Mouse (Mus musculus): ENCODE results near the gene Gm11037. TPM values are rescaled to one million over a fixed set of nuclear protein-coding genes. Genes with fewer than 3 reads are reported as not detected.
A peak's percentile ranks its signal among the peaks of the same experiment; 100 is the strongest.

Gene Gm11037
- total RNA-seq, 1 experiment from 2014 or later = not detected

DNA sequence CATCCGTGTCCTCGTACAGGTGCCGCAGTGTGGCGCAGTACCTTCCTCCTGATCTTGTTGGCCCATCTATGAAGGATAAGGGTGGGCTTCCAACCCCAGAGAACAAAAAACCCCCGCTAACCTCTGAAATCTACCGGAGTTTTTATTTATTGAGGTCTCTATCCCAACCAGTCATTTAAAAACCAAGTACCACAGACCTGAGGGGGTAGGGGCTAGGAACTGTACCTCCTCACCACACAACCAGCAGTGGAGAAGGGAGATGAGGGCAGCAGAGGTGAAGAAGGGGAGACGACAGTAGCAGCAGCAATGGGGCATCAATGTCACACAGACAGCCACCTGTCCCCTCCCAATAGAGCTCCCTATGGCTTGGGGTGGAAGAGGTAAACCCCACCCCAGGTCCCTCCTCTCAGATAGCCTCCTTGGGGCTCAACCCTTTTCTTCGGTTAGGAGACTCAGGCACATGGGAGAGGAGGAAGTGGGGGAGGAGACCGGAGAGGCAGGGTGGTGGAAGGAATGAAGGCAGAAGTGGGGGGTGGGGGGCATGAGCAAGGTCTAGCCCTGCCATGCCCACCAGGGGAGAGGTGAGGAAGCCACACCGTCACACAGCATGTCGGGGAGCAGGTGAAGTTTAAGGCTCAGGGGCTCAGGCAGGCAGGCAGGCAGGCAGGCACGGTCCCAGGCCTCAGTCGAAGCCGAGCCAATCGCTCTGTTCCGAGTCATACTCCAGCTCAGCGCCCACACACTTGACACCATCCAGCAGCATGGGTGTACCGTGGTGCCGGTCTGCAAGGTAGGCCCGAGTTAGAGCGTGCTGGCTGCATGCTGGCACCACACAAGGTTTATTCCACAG lies 13.1 kb downstream of the Gm11037 start:
- no peak for ATAC-seq (replicated peaks; ENCODE audit: low read depth, poor library complexity, severe bottlenecking)

DNA sequence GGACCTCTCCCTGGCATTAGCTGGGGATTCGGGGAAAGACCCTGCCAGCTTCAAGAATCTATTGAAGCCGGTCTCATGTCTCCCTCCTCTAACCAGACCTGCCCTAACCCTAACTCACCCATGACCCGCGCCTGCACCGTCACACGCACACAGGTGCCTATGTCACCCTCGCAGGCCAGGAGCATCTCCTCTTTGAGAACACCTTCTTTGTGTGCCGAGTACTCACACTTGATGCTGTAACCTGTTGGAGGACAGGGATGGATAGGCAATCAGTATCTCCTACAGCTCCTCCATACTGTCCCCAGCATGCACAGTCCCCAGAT lies 13.7 kb downstream of the Gm11037 start:
- no peak for ATAC-seq (replicated peaks; ENCODE audit: low read depth, poor library complexity, severe bottlenecking)

DNA sequence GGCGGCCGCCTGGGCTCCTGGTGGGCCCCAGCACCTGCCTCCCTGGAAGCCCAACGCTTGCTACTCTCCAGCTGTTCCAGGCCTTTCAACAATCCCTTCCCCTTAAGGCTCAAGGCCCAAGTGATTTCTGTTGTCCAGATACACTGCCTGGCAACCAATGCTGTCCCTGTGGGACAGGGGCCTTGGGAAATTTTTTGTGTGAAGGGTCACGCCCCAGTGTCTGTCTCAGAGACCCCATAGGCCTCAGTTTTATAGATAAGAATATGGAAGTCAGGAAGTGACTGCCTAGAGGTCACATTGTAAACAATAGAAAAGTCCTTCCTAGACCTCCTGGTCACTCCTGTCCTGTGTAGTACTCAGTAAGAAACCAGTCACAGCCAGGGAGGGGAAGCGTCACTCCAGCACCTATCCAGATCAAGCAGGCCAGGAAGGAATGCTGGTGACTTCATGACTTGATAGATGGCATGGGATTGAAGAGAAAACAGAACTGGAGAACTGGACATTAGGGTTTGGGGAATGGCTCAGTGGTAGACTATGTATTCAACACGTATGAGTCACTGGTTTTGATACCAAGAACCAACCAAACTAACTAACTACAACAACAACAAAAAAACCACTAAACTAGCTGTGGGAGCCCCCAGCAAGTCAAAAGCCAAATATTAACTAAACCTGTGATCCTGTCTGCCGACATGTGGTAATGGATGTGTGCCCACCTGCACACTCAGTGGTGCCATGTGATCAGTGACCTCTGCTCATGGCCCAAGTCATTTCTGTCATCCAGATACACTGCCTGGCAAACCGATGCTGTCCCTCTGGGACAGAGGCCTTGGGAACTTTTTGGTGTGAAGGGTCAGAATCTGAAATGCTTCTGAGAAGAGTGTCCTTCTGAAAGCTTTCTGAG lies 15.3 kb downstream of the Gm11037 start:
- no peak for ATAC-seq (replicated peaks; ENCODE audit: low read depth, poor library complexity, severe bottlenecking)

DNA sequence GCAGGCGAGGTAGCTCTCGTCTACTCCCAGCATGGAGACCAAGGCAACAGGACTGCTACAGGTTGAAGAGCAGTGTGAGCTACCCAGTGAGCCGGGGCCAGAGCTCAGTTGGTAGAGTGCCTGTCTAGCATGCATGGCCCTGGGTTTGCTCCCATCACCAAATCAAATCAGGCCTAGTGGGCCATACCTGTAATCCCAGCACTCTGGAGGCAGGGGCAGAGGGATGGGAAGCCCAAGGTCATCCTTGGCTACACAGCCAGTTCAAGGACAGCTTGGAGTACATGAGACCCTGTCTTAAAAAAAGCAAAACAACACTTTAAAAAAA lies 15.9 kb downstream of the Gm11037 start:
- no peak for ATAC-seq (replicated peaks; ENCODE audit: low read depth, poor library complexity, severe bottlenecking)

DNA sequence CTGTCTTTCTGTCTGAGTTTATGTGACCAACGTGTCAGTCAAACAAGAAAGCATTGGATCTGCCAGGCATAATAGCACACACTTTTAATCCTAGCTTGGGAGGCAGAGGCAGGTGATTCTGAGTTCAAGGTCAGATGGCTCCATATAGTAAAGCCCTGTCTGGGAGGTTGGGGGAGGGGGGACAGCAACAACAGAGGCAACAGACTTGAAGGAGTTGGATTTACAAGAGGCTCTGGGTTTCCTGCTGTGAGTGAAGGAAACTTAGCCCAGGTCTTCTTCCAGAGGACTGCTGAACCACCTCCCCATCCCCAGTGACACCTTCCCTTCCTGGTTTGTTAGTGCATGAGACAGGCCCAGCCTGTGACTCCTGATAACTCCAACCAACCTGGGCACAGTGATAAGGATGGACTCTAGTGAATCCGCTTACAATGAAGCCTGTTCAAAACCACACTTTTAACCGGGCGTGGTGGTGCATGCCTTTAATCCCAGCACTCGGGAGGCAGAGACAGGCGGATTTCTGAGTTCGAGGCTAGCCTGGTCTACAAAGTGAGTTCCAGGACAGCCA lies 19.0 kb downstream of the Gm11037 start:
- peak; percentile 37; the same call in 1 of the 2 replicates for ATAC-seq (replicated peaks; ENCODE audit: low read depth, poor library complexity, severe bottlenecking)

DNA sequence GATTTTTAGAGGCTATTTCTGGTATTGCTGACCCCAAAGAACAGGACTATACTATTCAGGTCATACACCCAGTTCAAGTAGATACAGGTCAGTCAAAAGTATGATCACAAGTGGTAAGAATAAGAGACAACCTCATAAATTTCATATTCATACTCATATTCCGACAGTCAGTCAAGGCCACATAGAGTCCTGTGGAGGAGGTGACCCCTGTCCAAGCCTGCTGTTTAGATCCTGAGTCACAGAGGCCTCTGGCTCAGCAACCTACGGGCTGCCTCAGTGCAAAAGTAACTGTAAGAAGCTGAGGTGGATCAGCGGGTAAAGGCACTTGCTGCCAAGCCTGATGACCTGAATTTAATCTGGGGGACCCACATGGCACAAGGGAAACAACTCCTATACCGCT lies 20.7 kb downstream of the Gm11037 start:
- ATAC-seq (replicated peaks; ENCODE audit: low read depth, poor library complexity, severe bottlenecking) = no peak

DNA sequence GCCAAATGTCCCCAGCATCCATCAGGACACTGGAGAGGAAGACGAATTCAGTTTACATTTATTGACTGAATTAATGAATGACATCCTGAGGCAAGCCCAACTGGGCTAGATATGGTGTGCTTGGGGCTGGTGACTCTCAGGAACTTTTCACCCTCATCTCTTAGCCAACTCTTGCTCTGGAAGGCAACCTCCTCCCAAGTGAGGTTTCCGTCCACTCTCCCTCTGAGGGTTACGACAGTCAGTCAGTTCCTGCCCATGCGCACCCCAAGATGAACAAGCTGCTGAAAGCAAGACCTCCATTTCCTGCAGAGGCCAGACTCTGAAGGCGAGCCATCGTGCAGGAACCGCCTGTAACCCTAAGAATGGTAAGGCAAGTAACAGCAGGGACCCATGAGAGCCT lies 23.7 kb downstream of the Gm11037 start:
- ATAC-seq (replicated peaks; ENCODE audit: low read depth, poor library complexity, severe bottlenecking) = no peak

DNA sequence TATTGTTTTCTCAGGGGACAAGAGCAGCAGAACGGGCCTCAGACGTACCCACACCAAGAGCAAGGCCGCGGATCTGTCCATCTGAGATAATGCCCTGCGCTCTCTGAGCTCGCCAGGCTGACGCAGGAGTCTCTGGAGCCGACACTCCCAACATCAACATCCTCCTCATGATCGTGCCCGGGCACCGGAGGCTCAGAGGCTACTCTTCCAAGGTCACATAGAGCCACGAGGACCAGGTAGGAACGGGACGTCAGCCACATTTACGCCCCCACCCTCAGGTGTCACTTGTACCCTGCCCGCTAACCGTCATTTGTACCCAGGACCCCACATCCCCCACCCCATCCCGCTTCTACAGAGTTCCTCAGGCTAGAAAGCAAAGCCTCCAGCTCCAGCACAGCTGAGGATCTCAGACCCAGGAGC lies 26.2 kb downstream of the Gm11037 start:
- peak; percentile 21; the same call in 1 of the 2 replicates for ATAC-seq (replicated peaks; ENCODE audit: low read depth, poor library complexity, severe bottlenecking)

DNA sequence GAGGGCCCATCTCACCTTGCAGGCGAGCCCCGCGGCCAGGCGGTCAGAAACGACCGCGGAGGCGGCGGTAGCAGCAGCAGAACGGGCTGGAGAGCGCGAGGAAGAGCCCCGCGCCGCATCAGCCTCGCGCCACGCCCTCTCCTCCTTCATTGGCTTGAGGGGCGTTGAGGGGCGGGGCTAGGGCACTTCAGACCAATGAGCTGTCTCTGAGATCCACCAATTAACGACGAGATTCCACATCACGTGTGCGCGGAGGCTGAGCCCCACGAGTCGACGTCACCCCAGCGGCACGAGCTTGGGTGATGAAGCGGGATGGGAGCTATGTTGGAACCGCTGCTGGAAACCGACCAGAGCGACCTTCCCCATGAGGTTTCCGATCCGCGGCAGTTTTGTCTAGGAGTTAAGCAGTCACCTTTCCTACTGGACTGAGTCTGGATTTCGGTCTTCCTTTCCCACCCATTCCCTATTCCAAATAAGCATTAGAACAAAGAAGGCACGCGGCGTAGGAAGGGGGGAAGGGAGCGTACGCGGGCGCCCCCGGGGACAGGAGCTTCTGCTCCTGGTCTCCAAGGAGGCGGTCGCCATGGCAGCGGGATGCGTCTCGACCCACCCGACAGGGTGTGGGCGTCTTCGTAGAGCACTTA lies 26.8 kb downstream of the Gm11037 start, which contains the start of gene 1700037H04Rik:
TSS of gene 1700037H04Rik (minus strand) at position 144 of the 644 bp plus-strand sequence.
- ATAC-seq (replicated peaks; ENCODE audit: low read depth, poor library complexity, severe bottlenecking) = peak; percentile 96

DNA sequence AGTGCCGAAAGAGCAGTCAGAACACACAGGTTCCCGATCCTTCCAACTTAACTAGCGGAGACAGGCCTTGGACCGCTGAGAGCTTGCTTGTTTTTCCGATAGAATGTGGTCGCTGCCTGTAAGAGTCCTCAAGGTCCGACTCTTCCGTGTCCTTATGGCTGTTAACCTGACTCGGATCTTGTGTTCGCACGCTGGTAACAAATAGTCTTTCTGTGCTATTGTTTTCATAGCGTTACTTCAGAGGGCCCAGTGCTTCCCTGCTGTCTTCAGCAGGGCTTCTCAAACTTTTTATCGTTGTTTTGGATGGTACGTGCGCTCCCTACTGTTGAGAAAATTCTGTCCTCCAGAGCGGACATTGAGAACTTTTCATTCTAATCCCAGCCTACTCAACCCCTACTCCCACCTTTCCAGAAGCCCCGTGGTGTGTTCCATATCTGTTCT lies 27.4 kb downstream of the Gm11037 start:
- peak; percentile 27 for ATAC-seq (replicated peaks; ENCODE audit: low read depth, poor library complexity, severe bottlenecking)

DNA sequence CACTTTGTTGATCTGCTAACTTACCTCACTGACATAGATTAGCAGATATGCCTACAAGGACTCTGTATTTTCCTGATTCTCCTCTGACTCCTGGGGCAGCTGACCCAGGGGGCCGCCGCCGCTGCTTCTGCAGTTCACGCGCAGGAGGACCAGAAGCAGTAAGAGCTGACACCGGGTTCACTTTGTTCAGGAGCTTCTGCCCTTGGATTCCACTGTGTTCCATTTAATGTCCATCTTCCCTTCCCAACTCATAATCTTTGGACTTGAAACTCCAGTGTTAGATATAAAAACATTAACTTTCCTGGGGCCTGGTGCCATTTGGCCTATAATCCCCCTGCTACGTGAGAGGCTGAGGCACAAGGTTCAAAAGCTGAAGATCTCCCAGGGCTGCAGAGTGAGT lies 30.6 kb downstream of the Gm11037 start:
- ATAC-seq (replicated peaks; ENCODE audit: low read depth, poor library complexity, severe bottlenecking) = no peak

DNA sequence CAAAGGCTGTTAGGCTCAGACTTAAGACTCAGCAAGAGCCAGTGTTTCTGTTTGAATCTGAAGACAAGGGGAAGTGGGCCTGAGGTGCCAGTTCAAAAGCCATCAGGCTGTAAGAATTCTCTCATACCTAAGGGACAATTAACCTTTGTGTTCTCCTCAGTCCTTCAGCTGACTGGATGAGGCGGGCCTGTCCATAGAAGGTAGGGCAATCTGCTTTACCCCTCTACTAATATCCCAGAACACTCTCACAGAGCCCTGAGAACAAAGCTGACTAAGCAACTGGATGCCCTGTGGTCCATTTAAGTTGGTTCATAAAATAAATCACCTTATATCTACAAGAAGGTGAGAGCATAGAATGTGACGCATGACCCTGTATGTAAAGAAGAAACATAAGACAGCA lies 32.9 kb downstream of the Gm11037 start:
- no peak for ATAC-seq (replicated peaks; ENCODE audit: low read depth, poor library complexity, severe bottlenecking)

DNA sequence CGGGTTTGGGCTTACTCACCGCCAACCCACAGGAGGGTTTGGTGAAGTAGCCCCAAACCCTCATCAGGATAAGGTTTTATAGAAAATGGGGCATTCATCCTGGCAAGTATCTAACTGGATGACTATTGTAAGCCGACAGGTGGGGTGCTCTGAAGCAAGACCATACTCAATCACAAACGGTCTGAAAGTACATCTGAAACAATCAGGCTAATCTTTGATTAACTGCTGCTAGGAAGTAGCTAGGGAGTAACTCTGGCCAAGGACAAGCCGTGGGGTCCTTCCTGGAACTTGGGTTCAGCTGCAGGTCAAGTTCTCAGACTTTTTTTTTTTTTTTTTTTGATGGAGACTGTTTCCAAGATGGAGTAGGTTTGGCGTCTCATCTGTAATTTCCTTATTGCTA lies 34.7 kb downstream of the Gm11037 start:
- no peak for ATAC-seq (replicated peaks; ENCODE audit: low read depth, poor library complexity, severe bottlenecking)

DNA sequence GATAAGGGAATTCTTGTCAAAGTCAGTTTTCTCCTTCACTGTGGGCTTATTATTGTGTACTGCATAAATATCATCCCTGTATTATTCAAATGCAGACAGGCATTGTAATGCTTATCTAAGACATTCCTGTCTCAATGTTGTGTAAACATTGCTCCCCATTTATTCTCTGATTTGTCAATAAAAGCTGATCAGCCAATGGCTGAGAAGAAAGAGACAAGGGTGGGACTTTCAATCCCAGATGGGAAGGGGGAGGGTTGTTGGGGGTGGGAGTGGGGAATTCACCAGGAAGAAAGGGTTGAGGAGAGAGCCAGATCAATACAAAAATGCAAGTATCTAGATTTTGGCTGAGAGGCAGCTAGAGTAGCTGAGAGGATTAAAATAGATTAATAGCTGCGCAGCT lies 35.6 kb downstream of the Gm11037 start:
- no peak for ATAC-seq (replicated peaks; ENCODE audit: low read depth, poor library complexity, severe bottlenecking)

DNA sequence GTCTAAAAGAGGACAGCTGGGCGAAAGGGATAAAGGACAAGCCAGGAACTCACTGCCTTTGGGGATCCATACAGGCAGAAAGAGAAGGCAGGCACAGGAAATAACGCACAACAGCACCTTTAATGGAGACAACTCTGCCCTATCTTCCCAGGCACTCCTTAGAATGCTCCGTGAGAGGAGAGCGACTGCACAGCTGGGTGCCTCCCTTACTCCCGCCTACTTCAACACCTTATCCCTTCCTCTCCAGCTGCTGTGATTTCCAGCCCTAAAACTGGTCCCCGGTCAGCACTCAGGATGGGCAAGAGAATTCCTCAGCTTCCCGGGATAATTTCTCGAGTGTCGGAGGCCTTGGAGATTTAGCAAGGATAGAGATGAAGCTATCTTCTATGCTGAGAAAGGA lies 37.6 kb downstream of the Gm11037 start:
- ATAC-seq (replicated peaks; ENCODE audit: low read depth, poor library complexity, severe bottlenecking) = no peak

DNA sequence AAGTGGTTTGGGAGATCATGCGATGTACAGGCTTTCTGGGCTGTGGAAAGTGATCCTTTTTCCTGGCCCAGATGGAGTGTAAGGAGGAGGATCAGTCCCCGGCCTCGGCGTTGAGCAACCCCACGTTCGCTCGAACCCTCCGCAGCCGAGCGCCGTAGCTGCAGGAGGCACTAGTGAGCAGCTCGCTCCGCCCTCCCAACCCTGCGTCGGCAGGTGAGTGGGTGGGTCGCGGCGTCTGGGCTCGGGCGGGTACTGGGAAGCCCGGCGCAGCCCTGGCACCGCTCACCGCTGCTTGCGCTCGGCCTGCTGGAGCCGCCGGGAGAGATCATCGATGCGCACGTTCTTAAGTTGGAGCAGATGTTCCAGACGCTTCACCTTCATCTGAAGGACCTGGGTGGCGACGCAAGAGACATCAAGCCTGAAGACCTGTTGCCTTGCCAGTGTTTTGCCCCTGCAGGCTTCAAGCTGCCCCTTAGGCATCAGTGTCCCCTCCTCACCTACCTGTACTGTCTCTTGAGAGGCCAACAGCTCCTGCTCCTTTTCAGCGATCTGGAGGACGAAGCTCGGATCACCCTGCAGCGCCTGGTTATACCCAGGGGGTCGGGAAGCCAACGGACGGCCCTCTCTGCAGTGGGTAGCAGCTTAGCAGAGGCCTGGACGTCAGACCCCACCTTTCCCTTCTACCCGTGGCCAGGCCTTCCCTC lies 38.3 kb downstream of the Gm11037 start:
- no peak; the same call in 1 of the 2 replicates for ATAC-seq (replicated peaks; ENCODE audit: low read depth, poor library complexity, severe bottlenecking)

DNA sequence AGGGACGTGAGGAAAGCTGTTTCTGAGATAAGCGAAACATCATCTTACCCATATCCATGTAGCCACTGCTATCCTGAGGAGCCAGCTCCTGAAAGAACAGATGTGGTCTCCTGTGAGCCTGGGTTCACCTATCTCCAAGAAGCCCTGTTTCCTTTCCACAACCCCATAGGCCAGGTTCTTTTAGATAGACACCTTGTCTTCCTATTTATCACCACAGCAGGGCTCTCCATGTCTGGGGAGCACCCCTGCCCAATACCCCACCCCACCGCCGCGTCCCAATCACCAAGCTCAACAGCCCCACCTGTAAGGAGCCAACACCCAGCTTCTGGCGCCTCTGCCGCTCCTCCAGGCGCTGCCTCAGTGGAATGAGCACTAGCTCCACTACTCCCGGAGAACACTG lies 39.0 kb downstream of the Gm11037 start:
- ATAC-seq (replicated peaks; ENCODE audit: low read depth, poor library complexity, severe bottlenecking) = no peak

DNA sequence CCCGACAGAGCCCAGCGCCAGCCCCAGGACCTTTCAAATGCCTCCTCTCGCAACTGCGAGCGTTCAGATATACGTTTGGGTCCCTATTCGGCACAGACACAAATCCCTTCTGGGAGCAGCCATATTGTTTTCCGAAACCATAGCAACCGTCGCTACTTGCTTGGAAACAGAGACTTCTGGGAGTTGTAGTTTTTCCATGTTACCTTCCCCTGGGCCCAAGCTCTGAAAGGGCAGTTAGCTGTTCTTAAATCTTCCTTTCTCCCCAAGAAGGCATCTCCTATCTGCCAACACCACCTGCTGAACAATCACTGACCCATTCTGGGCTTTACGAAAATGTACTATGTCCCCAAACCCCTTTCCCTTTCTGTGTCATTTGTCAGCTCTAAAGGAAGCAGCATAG lies 41.4 kb downstream of the Gm11037 start:
- peak; percentile 71 for ATAC-seq (replicated peaks; ENCODE audit: low read depth, poor library complexity, severe bottlenecking)

DNA sequence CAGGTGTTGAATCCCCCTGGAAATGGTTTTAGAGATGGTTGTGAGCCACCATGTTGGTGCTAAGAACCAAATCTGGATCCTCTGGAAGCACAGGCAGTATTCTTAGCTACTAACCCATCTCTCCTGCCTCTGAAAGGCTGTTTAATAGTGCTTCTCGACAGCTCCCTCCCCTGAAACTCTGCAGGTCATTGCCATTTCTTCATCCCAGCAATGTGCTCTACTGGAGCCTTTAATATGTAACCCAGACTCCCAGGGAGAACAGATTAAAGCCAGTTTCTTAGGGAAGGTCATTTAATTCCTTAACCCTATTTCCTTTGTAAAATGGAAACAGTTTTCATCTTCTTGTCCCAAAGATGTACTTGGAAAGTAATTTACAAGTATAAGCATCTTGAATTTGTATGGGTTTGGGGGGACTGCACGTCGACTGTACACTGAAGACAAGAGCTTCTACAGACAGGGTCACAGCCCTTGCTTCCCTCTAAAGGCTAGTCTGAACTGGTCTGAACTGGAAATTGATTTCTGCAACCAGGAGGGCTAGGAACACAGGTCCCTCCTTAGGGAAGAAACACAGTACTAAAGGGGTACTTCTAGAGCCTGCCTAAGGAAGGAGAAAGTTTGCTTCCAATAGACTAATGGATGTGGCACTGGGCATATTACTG lies 42.1 kb downstream of the Gm11037 start:
- ATAC-seq (replicated peaks; ENCODE audit: low read depth, poor library complexity, severe bottlenecking) = no peak
